Mouse (Mus musculus) lung, postnatal 4 days (tissue): ENCODE data around the gene Gab2.

Experiments used
- DNase-seq, 2 experiments: peaks; one replicate each; pipeline ENCODE4 v3.0.0; 2021

The Gab2 gene

GRCm38 (mm10) chr7:97081242-97081958 is at the start of gene Gab2:
Gene Gab2 (plus strand): TSS chr7:97081586.
- DNase-seq = peak; percentile 83 to 91

GRCm38 (mm10) chr7:97032412-97032811 is 49.0 kb upstream of the Gab2 start:
- DNase-seq = no peak

DNA sequence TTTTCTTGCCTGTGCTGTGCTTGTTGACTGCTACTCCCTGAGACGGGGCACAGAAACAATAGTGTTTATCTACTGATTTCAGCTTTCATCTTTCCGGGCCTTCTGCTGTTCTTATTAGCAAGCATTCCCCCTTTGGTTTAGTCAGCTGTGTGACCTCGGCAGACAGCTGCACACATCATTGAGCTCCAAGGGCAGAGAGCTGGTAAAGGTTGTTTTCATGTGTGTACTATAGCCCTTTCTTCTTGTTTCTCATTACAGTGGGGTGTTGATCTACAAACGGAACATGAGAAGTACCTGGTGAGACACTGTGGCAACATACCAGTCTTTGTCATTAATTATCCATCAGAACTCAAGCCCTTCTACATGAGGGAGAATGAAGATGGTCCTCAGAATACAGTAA is 41.7 kb upstream of the Gab2 start:
- no peak for DNase-seq

DNA sequence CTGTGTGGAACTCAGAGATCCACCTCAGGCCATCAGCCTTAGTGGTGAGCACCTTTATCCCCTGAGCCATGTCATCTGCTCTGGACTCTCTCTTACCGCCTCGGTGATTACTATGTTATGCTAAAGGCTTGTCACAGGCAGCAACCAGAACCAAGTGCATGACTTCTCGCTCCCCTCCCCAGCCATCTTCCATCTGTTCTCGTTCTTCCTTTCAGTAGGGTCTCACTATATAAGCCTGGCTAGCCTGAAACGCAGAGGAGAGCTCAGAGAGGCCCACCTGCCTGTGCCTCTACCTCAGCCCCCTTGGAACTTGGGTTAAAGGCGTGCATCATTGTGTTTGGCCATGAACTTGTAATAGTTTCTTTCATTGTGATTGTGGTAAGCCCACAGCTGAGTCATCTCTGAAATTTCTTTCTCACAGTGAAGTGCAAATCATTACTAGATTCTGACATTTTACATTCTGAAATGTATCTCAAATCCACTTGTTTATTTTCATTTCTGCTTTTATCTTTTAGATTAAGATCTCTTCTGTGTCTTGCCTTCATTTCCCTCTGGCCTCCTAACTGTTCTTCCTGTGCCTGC is 39.4 kb upstream of the Gab2 start:
- DNase-seq = no peak

DNA sequence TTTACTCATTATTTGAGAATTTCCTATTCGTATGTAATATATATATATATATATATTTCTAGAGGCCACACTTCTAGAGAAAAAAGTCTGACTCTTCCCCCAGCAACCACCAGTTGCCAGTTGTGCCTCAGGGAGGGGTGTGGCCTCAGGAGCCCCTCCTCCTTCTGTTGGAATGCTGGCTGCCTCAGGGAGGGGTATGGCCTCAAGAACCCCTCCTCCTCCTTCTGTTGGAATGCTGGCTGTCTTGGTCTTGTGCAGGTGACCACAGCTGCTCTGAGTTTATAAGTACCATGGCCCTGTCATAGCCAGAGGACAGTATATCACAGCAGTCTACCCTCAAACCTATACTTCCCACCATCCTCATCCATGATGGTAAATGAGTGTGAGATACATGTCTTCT is 38.4 kb upstream of the Gab2 start:
- DNase-seq = peak; percentile 8 to 28

DNA sequence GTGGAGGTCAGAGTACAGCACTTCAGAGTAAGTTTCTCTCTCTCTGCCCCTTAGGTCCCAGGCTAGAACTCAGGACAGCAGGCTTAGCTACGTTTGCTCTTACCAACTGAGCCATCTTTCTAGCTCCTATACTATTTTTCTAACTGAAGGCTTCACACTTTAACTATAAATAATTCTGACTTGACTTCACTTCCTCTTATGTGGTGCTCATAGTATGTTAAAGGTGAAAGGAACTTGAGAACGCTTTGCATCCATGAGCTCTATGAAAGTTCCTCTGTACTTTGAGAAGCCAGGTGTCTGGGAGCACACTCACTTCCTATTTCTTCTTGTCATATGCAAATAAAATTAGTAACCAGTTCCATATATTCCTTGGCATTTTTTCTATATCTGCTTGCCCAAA is 20.4 kb upstream of the Gab2 start:
- no peak for DNase-seq

GRCm38 (mm10) chr7:97071512-97071911 is 9.9 kb upstream of the Gab2 start:
- no peak for DNase-seq

- no peak for DNase-seq
These were observed 9.3 kb upstream of the Gab2 start for GRCm38 (mm10) chr7:97072061-97072460.

GRCm38 (mm10) chr7:97074974-97075373 is 6.4 kb upstream of the Gab2 start:
- DNase-seq = no peak

DNA sequence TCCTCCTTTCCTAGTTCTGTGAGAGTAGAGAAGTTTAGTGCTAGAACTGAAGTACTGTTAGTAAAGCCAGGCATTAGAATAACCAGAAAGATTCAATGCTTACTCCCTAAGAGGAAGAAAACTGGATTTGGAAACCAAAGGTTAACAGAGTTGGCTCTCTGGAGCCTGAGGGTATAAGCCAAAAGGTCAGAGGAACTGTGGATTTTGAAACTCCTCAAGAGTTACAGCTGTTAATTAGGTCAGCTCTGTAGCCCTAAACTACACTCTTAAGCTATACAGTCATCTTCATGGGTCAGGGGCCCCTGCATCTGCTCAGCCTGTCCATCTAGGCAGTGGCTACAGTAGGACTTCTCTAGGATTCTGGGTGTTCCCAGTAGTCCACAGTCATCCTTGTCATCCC is 4.4 kb upstream of the Gab2 start:
- DNase-seq = no peak

- DNase-seq = no peak
These were observed 2.7 kb upstream of the Gab2 start for GRCm38 (mm10) chr7:97078685-97079084.

GRCm38 (mm10) chr7:97079145-97079544 is 2.2 kb upstream of the Gab2 start:
- DNase-seq = peak; percentile 37 to 40

- DNase-seq = no peak
These were observed 1.6 kb upstream of the Gab2 start for GRCm38 (mm10) chr7:97079651-97080365.

- DNase-seq = no peak
These were observed 655 bp upstream of the Gab2 start for GRCm38 (mm10) chr7:97080621-97081241.

DNA sequence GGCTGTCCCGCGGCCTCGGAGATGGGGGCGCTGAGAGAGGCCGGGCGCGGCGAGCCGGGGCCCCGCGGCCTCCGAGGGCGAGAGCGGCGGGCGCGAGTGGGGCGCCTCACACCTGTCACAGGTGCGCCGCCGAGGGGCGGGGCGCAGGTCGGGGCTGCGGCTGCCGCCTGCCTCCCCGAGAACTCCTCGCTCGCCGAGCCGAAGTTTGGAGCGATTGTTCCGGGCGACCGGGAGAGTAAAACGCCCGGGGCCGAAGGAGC is 503 bp downstream of the Gab2 start:
- DNase-seq = no peak

- DNase-seq = peak; percentile 75 to 87
These were observed 1.1 kb downstream of the Gab2 start for GRCm38 (mm10) chr7:97082219-97083101.

DNA sequence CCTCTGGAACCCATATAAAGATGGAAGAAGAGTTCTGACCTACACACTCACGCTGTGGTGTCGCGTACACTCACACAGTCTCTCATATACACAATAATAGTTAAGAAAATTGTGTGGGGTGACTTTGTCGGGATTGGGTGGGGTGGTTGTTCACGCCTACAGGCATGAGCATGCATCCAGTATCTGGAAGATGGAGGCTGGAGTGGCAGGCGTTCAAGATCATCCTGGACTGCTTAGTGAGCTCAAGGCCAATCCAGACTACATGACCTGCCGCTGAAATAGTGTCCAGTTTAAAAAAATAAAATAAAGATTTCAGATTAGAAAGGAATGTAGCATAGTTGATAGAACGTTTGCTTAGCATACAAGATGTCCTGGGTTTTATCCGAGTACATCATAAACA is 2.2 kb downstream of the Gab2 start:
- peak in 1 of 2 experiments; percentile 21 for DNase-seq

DNA sequence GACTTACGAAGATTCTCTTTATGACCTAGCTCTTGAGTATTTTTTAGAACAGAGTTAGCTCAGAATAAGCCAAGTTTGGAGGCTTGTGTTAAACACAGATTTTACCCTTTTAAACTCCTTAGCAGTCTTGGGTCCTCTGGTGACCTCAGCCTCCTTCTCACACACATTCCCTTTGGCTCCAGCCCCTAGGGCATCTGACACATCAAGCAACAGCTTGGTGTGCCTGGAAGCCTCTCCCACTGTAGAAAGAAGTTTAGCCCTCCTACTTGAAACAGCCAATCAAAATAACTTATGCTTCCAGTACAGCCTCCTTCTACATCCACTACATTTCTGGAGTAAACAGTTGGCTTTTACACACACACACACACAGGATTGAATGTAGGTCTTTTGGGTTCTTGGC is 2.8 kb downstream of the Gab2 start:
- peak; percentile 44 to 69 for DNase-seq

GRCm38 (mm10) chr7:97085291-97085690 is 3.9 kb downstream of the Gab2 start:
- no peak for DNase-seq

GRCm38 (mm10) chr7:97094241-97094640 is 12.9 kb downstream of the Gab2 start:
- no peak for DNase-seq

- no peak for DNase-seq
These were observed 26.7 kb downstream of the Gab2 start for GRCm38 (mm10) chr7:97108119-97108518.

- no peak for DNase-seq
These were observed 47.6 kb downstream of the Gab2 start for GRCm38 (mm10) chr7:97128949-97129348.

DNA sequence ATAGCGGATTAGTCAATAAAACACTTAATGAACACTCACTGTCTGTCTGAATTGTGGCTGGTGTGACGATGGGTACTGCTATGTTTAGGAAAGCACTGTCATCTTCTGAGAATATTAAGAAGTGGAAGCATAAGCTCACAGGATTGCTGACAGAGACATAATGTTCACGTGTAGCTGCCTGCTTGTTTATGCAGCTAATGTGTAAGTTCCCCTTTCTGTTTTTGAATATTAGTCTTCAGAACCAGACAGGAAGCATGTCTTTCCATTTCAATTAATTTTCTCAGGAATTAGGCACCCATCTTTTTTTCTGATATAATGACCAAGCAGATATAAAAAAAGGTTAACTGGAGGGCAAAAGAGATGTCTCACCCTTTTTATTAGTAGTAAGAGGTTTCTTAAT is 55.1 kb downstream of the Gab2 start:
- no peak for DNase-seq
